Mouse (Mus musculus) hematopoietic stem cell, adult 5-6 weeks (primary cell): ENCODE data around the gene Epop. TPM values are rescaled to one million over a fixed set of nuclear protein-coding genes. Genes with fewer than 3 reads are reported as not detected.

Experiments
- ATAC-seq, 2 experiments: fragments of 125-278 bp in 1 of 2; replicated peaks in 1 of 2; 2 replicates each; pipeline ENCODE4 v1.8.0; 2016 to 2017; ENCODE audit warnings: inconsistent platforms in 2 of 2, mild to moderate bottlenecking in 2 of 2, moderate number of reproducible peaks in 2 of 2, low read depth in 1 of 2, moderate TSS enrichment in 1 of 2; ENCODE audit not compliant: low FRiP score in 2 of 2, poor library complexity in 2 of 2, severe bottlenecking in 2 of 2, insufficient read depth in 1 of 2, low TSS enrichment in 1 of 2
- total RNA-seq: library from RNA; stranded (forward); fragments of 172-1452, 232-1000 nt; gene quantifications from 2 replicates; pipeline ENCODE4 v1.2.3, GENCODE M21; 2017

Epop gene
- total RNA-seq, 1 experiment from 2014 or later: 2.2 TPM

- peak; percentile 22 to 48; a peak in 2 of 4 replicates for ATAC-seq
These were observed 18.4 kb downstream of the Epop start for GRCm38 (mm10) chr11:97611076-97611475.

- ATAC-seq: no peak
These were observed 19.8 kb downstream of the Epop start for GRCm38 (mm10) chr11:97609743-97610142.

- no peak for ATAC-seq
These were observed 20.6 kb downstream of the Epop start for GRCm38 (mm10) chr11:97608933-97609332.

- ATAC-seq: no peak
These were observed 22.3 kb downstream of the Epop start for GRCm38 (mm10) chr11:97607056-97607725.

GRCm38 (mm10) chr11:97603891-97604290, 25.6 kb downstream of the Epop start:
- peak; percentile 71 to 82 for ATAC-seq

GRCm38 (mm10) chr11:97602223-97602622, 27.3 kb downstream of the Epop start:
- no peak for ATAC-seq

GRCm38 (mm10) chr11:97599104-97599503, 30.4 kb downstream of the Epop start:
- ATAC-seq: no peak

- no peak for ATAC-seq
These were observed 31.4 kb downstream of the Epop start for GRCm38 (mm10) chr11:97597945-97598691.

- ATAC-seq: no peak
These were observed 35.4 kb downstream of the Epop start for GRCm38 (mm10) chr11:97594136-97594535.

GRCm38 (mm10) chr11:97591910-97592309, 37.6 kb downstream of the Epop start:
- ATAC-seq: peak; percentile 64 to 75; a peak in 3 of 4 replicates

GRCm38 (mm10) chr11:97590227-97590960, 39.1 kb downstream of the Epop start:
- ATAC-seq: no peak

GRCm38 (mm10) chr11:97589216-97589615, 40.3 kb downstream of the Epop start:
- no peak for ATAC-seq

GRCm38 (mm10) chr11:97585932-97586331, 43.6 kb downstream of the Epop start:
- ATAC-seq: no peak

GRCm38 (mm10) chr11:97584476-97584875, 45.0 kb downstream of the Epop start:
- ATAC-seq: no peak

- ATAC-seq: no peak
These were observed 50.2 kb downstream of the Epop start for GRCm38 (mm10) chr11:97579088-97579857.

- no peak for ATAC-seq
These were observed 51.2 kb downstream of the Epop start for GRCm38 (mm10) chr11:97578286-97578685.
